Mouse (Mus musculus): ENCODE measurements around the gene Stra6. TPM values are rescaled to one million over a fixed set of nuclear protein-coding genes. Genes with fewer than 3 reads are reported as not detected.

Stra6 gene
- total RNA-seq, 2 experiments from 2014 or later, result 0.90 to 2.2 TPM

- no peak for DNase-seq (ENCODE audit: low spot score in 2 of 2)
These were observed 137.7 kb downstream of the Stra6 start for GRCm38 (mm10) chr9:58201091-58201842.

DNA sequence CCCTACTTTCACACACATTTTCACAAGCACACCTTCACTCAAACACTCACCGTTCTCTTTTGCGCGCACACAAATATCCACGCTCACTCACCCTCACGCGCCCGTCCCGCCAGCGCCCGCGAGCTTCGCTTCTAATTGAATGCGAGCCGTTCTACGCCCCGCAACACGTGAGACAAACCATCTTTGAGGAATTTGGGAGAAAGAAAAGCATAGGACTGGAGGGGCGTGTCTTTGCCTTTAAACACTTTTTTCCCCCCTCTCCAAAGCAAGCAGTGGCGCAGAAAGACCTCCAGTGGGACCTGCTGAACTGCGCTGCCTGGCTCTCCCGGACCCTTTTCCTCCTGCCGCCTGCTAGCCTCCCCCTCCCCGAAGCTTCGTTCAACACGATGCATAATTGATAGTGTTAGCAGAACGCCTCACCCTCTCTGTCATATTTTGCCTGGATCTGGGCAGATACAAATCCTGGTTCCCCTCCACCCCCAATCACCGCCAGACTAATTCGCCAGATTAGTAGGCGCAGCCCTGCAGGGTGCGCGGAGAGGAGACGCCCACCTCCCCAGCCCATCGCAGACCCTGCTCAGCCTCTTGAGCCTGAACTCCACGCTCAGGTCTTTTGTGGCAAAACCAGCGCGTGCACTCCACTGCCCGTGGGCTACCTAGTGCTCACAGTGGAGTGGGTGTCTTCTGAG is 138.4 kb downstream of the Stra6 start:
- no peak for DNase-seq (ENCODE audit: low spot score in 2 of 2)

- no peak for DNase-seq (ENCODE audit: low spot score in 2 of 2)
These were observed 139.3 kb downstream of the Stra6 start for GRCm38 (mm10) chr9:58202676-58203453.

Other genes starting within 250 kb of the Stra6 start
- gene Arid3b, start 227.0 kb upstream of the Stra6 start, total RNA-seq (2021), result 1 to 10 TPM; 4.1 to 6.3 TPM
- gene Ubl7, start 152.8 kb upstream of the Stra6 start, total RNA-seq (2021), result 10 to 100 TPM; 78.8 to 85.3 TPM
- 10 to 100 TPM; 15.1 to 16.1 TPM for gene Sema7a, start 123.7 kb upstream of the Stra6 start, total RNA-seq (2021)
- 1,000 to 10,000 TPM; 2,307 to 2,341 TPM for gene Cyp11a1, start 57.4 kb upstream of the Stra6 start, total RNA-seq (2021)
- under 1 TPM in 1 of 2 experiments, not detected in 1; 0.87 TPM for gene Ccdc33, start 55.0 kb downstream of the Stra6 start, total RNA-seq (2021)
- gene Islr, start 140.5 kb downstream of the Stra6 start, total RNA-seq (2021), result 10 to 100 TPM; 64.5 to 66.7 TPM
- 10 to 100 TPM in 1 of 2 experiments, 1 to 10 TPM in 1; 8.2 to 10.3 TPM for gene Islr2, start 140.5 kb downstream of the Stra6 start, total RNA-seq (2021)
- 10 to 100 TPM; 31.6 to 32.1 TPM for gene Pml, start 186.0 kb downstream of the Stra6 start, total RNA-seq (2021)
- 10 to 100 TPM; 29.9 to 30.8 TPM for gene Stoml1, start 189.4 kb downstream of the Stra6 start, total RNA-seq (2021)
- 10 to 100 TPM; 57.7 to 60.2 TPM for gene Loxl1, start 249.4 kb downstream of the Stra6 start, total RNA-seq (2021)

All from adrenal gland, postnatal 4 days (tissue).